In genomic region chr14:79151711-79152110, GRCm38 (mm10) we compare ENCODE assay signal across 24 mouse cellular contexts.
"Had no signal": no experiment of that assay in that cellular context is flagged by ENCODE, and none has a peak within 500 bp of the region (broad histone marks: within the 10 kb centered on the region; RNA-seq: fewer than 3 reads in every experiment).

No protein-coding gene starts in this region.

- H3K4me1 ChIP-seq: liver, embryonic 13.5 days; liver, embryonic 15.5 days had no signal

- H3K4me3 ChIP-seq: gastrocnemius, adult 2 months; hindbrain, embryonic 10.5 days; hindbrain, embryonic 12.5 days; intestine, embryonic 15.5 days; layer of hippocampus, adult 2 months; left cerebral cortex, adult 2 months; limb, embryonic 10.5 days; limb, embryonic 12.5 days; liver, embryonic 13.5 days; liver, embryonic 15.5 days had no signal

- H3K27ac ChIP-seq: gastrocnemius, adult 2 months; hindbrain, embryonic 10.5 days; hindbrain, embryonic 12.5 days; hindbrain, embryonic 14.5 days; intestine, embryonic 15.5 days; layer of hippocampus, adult 2 months; left cerebral cortex, adult 2 months; limb, embryonic 10.5 days; limb, embryonic 12.5 days; liver, embryonic 13.5 days; liver, embryonic 15.5 days had no signal

- H3K9ac ChIP-seq: hindbrain, embryonic 12.5 days; hindbrain, embryonic 14.5 days; intestine, embryonic 15.5 days; limb, embryonic 12.5 days; liver, embryonic 13.5 days; liver, embryonic 15.5 days; liver, postnatal 0 days had no signal

- H3K36me3 ChIP-seq: hindbrain, embryonic 10.5 days; hindbrain, embryonic 12.5 days; intestine, embryonic 15.5 days; limb, embryonic 10.5 days; limb, embryonic 12.5 days; liver, embryonic 13.5 days; liver, embryonic 15.5 days had no signal

- H3K4me2 ChIP-seq: hindbrain, embryonic 12.5 days; hindbrain, embryonic 14.5 days; intestine, embryonic 15.5 days; limb, embryonic 12.5 days; liver, embryonic 11.5 days; liver, embryonic 13.5 days; liver, embryonic 15.5 days had no signal

- H3K27me3 ChIP-seq: hindbrain, embryonic 12.5 days; intestine, embryonic 15.5 days; limb, embryonic 12.5 days; liver, embryonic 13.5 days; liver, embryonic 15.5 days had no signal

- DNase-seq: gastrocnemius, adult 2 months; gastrocnemius, postnatal 10 days; gastrocnemius, postnatal 25 days; heart, postnatal 36 days; kidney, adult 18-20 months; kidney, postnatal 10 days; kidney, postnatal 25 days; kidney, postnatal 4 days; liver; liver, embryonic 13.5 days; liver, postnatal 0 days had no signal

- ATAC-seq: hindbrain, embryonic 16.5 days; inflammation-experienced regulatory T-cells, adult 6 months; intestine, embryonic 15.5 days; intestine, postnatal 0 days; liver, postnatal 0 days had no signal

- H3K9me3 ChIP-seq: hindbrain, embryonic 10.5 days; hindbrain, embryonic 12.5 days; intestine, embryonic 15.5 days; limb, embryonic 10.5 days; limb, embryonic 12.5 days; liver, embryonic 13.5 days; liver, embryonic 15.5 days had no signal
